Mouse (Mus musculus) neural tube, embryonic 10.5 days (tissue): Measurements from ENCODE around the gene Taar4.

ENCODE experiments used
- DNase-seq: peaks from one replicate; pipeline ENCODE4 v3.0.0-alpha.2; 2017; ENCODE audit warnings: low spot score; ENCODE audit errors: extremely low spot score

The Taar4 gene

GRCm38 (mm10) chr10:24006442-24006841 lies 46.1 kb downstream of the Taar4 start:
- DNase-seq = no peak

GRCm38 (mm10) chr10:24007034-24007433 lies 46.7 kb downstream of the Taar4 start:
- no peak for DNase-seq

GRCm38 (mm10) chr10:24008143-24008542 lies 47.8 kb downstream of the Taar4 start:
- DNase-seq = no peak
